Mouse (Mus musculus) mammary gland, adult 2 months (tissue): Measurements from ENCODE around the gene Ank. TPM values are rescaled to one million over a fixed set of nuclear protein-coding genes. Genes with fewer than 3 reads are reported as not detected.

ENCODE experiments used
- polyA plus RNA-seq: library from polyadenylated mRNA; depleted of rRNA; stranded (reverse); fragments of >200 nt; gene quantifications from 2 replicates; pipeline ENCODE4 v1.2.3, GENCODE M21; 2012; ENCODE audit warnings: low replicate concordance; rRNA removed

Gene Ank
- polyA plus RNA-seq = 51.8 and 106 TPM in 2 replicates

DNA sequence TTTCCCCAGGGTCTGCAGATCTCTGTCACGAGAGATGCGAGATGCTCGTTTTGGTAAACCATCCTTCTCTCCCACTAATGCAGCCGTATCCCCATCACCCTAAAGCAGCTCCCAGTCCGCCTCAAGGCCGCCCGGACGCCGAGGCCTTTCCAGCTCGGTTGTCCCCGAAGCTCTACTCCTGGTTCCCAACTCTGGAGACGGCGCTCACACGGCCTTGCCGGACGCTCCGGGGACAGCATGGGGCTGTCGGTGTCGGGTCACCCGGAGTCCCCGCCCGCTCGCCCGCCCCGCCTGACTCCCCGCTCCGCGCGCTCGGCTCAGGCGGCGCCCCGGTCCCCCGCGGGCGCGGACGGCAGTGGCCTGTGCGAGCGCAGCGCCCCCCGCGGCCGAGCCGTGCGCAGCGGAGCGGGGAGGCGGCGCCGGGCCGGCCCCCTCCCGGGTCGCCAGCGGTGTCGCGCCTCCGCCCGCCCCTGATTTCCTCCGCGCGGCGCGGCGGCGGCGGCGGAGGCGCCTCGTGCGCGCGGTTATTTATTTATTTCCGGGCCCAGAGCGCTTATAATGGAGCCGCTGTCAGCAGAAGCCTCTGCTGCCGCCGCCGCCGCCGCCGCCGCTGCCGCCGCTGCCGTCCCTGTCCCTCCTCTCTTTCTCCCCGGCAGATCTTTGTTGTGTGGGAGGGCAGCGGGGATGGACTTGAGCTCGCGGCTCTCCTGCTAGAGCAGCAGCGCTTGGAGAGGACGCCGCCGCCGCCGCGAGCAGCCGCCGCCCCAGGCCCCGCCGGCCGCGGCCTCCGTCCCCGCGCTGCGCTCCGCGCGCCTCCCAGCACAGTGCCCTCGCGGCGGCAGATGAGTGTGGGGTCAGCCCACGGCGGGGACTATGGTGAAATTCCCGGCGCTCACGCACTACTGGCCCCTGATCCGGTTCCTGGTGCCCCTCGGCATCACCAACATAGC lies at the start of gene Ank:
Ank (plus strand) TSS at position 547 of the 950 bp plus-strand sequence.

DNA sequence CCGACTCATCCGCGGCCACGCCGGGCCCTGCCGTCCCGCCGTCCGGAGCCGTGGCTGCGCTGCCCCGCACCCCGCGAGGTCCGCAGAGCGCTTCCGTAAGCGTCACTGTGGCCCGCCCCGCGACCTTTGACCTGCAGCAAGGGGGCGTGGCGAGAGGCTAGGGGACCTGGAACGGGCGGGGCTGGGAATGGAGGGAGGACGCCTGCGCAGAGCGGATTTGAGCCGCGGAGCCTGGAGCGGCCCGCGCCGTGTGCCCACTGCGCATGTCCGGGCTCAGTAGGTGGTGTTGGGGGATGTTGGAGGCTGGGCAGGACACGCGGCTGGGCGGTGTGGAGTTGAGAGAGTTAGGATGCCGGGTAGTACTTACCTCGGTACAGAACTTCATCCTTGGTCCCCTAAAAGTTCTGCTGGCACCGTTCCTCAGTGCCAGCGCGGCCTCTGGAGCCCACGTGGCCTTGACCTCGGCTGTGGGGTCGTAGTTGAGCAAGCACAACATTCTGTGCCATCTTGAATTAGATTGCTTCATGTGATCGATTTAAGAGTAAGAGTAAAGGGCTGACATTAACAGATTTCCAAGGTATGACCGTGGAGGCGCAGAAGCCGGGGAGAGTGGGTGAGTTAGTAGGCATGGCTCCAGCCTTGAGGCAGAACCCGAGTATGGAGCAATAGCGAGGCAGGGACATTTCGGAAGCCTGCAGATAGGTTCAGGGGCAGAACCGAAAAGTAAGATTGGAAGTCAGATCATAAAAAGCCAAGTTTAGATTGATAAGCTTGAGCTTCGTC lies 164.3 kb downstream of the Ank start, which contains the start of gene Otulin:
Otulin (minus strand) TSS at position 93 of the 783 bp plus-strand sequence.

Other genes with a start within 250 kb of the Ank start
- gene Otulin, start 164.0 kb downstream of the Ank start, polyA plus RNA-seq = 26.8 and 28.4 TPM in 2 replicates
- 7.6 and 10.7 TPM in 2 replicates for gene Otulinl, start 214.9 kb downstream of the Ank start, polyA plus RNA-seq